Mouse (Mus musculus): Measurements from ENCODE around the gene Gtf2ird1.
"Not testable (repeated sequence)": the region's sequence is repeated elsewhere in the genome, so short reads cannot be mapped to it uniquely, and the experiment has no call there.

The Gtf2ird1 gene

DNA sequence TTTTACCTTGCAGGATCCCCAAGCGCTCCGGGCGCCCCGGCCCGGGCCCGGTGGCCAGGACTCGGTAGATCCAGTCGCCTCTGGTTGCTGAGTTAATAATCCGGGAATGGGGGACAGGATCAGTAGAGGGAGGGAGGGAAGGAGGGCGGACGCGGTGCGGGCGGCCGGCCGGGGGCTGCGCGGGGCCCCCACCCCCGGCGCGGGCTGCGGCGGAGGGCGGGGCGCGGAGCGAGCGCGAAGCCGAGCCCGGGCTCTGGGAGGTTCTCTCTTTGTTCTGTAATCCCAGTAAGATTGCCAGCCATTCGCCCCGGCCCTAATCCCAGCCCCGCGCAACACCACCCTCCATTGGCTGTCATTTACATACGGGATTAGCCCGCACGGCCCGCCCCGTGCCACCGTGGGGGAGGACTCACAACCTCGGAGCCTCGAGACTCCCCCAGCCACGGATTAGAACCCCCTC lies at the start of gene Gtf2ird1:
Gtf2ird1 (minus strand) TSS at position 214 of the 460 bp plus-strand sequence.
- DNase-seq: peak; percentile 46 to 66

DNA sequence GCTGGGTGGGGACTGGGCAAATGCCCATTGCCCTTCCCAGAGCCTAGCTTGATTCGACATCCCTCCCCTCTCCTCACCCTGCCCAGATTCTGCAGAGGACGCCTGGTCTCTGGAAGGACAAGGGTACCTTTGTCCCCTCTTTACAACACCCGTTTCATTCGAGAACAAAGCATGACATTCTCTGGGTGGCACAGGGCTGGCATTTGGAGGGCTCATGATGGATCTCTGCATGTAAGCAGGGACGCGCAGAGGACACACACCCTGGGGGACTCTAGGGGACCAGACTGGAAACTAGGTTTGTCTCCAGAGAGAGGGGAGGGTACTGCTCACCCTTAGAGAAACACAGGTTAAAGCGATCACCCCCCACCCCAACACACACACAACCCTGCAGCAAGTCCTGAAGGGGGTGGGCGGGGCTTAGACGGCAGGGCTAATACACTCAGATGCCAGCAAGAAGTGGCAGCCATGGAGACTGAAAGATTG lies 49.3 kb upstream of the Gtf2ird1 start:
- no peak for DNase-seq

DNA sequence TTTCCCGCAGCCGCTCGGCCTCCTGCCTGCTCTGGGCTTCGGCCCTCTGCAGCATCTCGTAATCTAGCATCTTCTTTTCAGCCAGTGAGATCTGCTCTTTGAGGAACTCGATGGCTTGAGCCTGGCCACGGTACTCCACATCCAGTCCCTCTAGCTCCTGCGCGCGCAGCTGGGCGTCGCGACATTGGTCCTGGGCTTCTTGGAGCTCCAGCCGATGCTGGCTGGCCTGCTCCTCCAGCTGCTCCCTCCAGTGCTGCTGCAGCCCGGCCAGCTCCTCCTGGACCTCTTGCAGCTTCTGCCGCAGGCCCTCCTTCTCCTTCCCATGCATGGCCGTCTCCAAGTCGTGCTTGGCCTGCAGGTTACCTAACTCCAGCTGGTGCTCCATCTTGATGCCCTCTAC lies 46.1 kb upstream of the Gtf2ird1 start:
- DNase-seq: no peak

DNA sequence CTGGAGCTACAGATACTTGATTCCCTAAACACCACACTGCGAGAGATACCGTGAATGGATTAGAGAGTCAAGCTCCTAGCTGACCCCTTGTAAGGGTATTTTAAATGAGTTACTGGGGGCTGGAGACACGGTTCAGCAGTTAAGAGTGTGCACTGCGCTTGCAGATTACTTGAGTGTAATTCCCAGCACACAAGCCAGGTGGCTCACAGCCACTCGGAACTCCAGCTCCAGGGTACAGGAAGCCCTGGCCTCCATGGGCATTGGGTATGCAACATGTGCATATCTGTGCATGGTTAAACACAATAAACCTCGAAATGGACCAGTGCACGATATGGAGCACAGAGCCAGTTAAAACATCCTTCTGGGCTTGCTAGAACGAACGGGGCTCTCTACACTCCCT lies 44.9 kb upstream of the Gtf2ird1 start:
- DNase-seq: no peak

DNA sequence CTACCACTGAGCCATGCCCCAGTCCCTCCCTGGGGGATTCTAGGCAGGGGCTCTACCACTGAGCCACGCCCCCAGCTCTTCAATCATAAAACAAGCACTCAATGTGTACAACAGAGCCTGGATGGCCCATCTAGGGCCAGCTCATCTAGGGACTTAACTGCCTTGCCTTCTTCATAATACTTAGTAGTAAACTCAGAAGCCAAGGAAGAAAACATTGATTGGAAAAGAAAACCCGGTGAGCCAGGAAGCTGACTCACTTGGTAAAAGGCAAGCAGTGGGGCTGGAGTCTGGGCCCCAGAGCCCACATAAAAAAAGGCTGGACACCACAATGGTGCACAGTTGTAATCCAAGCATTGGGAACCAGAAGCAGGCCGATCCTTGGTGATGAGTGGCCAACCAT lies 44.2 kb upstream of the Gtf2ird1 start:
- DNase-seq: no peak

DNA sequence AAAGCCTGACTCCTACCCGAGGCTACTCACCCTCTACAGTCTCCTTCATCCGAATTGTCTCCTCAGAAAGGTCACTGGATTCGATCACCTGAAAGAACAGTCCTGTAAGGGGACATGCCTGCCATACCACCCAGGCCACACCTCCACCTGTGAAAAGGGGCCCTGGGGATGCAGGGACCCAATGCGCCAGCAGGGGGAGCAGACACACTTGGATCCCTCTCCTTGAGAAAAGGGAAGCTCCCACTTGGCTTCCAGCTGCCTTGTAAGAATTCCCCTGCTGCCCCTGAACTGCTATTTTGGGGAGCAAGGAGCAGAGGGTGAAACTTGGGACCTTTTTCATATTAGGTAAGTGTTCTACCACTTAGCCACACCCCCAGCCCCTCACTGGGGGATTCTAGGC lies 43.5 kb upstream of the Gtf2ird1 start:
- DNase-seq: no peak

DNA sequence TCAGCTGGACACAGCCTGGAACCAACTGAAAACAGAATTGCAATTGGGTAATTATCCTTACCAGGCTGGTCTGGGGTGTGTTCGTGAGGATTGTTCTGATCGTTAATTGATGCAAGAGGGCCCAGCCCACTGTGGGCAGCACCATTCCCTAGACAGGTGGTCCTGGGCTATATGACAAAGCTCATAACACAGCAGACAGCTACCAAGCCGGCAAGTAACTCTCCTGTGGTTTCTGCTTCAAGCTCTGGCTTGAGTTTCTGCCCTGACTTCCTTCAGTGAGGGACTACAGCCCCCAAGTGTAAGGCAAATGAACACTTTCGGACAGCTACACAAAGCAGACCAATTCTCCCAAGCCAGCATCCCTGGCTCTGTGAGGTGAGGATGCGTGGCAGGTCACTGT lies 40.5 kb upstream of the Gtf2ird1 start:
- DNase-seq: no peak

DNA sequence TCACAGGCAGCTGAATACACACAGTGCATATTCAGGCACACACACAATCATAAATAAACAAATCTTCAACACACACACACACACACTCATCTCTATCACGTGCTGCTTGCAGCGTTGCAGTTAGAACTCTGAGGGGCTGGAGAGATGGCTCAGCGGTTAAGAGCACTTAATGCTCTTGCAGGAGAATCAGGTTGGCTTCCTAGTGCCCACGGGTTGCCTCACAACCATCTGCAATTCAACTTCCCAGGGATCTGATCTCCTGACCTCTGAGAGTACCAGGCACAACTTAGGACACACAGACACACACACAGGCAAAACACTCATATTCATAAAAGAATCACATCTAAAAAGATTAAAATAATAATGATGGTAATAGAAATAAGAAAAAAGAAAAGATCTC lies 39.3 kb upstream of the Gtf2ird1 start:
- no peak for DNase-seq

DNA sequence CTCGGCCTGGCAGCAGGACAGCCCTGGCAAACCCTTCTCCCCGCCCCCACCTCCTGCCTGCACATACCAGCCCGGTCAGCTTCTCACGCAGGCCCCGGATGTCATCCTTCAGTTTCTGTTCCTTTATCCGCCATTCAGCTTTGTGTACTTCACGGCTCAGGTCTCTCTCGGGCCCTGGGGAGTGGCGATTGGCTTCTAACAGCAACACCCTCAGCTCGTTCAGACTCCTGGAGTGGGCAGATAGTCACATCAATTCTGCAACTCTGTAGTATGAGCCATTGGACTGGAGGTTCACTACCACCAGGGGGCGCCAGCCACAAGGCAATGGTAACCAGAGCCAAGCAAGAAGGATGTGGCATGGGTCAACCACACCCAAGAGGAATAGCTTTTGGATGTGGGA lies 37.6 kb upstream of the Gtf2ird1 start:
- DNase-seq: peak; percentile 62 to 65

DNA sequence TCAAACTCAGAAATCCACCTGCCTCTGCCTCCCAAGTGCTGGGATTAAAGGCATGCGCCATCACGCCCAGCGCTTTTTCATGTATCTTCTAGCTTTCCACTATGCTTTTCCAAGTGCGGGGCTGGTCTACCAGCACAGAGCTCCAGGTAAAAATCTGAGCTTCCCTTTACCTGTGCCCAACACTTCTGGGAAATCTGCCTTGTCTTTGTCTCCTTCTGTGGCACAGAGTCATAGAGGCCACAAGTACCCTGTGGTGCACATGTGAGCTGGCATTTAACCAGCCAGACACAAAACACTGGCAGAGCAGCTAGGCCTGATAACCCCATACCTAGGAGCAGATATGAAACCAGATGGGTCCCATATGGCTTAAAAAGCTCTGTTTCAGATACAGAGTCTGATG lies 36.4 kb upstream of the Gtf2ird1 start:
- DNase-seq: no peak

DNA sequence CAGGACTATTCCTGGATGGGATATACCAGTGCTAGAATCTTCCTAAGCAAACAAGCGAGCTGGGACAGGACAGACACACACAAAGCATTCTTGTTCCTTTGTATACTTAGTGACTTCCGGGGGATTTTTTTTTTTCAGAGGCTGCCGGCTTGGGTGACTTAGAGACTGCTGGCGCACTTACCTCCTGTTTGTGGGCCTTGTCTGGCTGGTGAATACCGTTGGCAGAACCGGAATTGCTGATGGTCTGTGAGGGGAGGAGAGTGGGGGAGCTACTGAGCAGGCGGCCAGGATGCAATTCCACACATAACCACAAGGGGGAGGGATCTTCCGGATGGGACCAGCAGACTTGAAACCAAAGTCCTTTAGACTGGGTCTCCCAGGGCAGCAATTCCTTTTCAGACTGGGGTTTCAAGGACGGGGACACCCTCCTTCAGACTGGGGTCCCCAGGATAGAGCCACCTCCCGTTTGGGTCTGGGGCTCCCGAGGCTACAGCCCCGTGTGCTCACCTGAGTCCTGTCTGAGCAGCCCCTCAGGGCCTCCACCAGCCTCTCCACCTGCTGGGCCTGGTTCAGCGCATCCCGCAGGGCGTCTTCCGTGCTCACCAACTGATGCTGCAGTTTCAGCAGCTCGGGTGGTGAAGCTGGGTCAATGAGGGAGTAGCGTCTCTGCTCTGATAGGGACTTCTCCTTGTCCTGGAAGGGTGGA lies 35.3 kb upstream of the Gtf2ird1 start:
- peak; percentile 79 to 86 for DNase-seq

DNA sequence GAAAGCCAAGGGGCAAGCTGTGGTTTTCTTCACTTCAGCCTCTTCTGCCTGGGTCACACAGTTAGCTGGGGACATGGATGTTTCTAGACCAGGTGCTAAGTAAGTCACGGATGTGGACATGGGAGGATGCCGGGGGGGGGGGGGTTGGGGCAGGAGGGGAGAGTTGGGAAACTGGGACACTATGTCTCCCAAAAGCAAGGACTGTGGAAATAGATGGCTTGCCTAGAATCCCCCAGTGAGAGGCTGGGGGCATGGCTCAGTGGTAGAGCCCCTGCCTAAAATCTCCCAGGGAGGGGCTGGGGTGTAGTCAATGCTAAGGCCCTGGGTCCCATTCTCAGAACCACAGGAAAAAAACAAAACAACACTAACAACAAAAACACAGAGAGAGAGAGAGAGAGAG lies 34.7 kb upstream of the Gtf2ird1 start:
- DNase-seq: no peak

DNA sequence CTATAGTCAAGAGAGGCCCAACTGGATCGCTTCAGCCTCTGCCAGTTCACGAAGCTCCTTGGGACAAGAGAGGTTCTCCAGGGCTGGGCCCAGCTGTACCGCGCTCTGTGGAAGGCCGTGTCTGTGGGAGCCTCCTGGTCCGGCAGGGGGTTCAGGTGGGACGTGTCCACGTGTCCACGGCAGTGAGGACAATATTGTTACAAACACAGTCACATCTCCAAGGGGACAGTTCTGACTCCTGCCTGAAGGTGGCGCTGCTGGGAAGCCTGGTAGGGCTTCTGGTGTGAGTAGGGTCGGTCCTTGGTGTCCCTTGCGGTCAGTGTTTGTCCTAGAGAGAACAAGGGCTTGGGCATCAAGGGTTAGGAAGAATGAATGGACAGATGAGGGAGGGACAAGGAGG lies 33.9 kb upstream of the Gtf2ird1 start:
- DNase-seq: peak in 1 of 2 experiments; percentile 57

DNA sequence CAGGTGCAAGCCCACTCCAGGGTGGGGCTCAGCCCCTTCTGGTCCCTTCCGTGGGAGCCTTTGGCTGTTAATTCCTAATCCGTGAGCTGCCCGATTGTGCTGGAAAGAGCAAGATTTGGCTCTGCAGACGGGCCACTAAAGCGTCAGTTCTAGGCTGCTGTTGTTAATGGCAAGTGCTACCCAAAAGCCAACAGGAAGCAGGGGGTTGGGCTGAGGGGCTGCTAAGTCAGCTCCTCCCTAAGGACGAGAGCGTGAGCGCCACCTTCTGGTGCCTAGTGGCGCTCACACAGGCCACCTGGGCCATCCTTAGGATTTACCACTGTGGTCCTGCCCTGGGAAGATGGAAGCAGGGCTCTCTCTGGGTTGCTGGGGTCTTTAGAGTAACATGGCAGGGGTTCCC lies 33.1 kb upstream of the Gtf2ird1 start:
- peak; percentile 67 to 79 for DNase-seq

DNA sequence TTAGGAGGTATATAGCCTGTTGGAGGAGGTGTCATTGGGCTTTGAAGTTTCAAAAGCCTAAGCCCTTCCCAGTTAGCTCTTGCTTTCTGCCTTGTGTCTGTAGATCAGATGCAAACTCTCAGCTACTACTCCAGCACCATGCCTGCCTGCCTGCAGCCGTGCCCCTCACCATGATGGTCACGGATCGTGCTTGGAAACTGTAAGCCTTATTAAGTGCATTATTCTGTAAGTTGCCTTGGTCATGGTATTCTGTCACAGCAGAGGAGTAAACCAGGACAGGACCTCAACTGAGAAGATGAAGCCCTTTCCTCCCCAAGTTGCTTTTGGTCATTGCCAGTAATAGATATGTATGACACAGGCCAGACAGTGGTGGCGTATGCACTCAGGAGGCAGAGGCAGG lies 32.1 kb upstream of the Gtf2ird1 start:
- DNase-seq: no peak

DNA sequence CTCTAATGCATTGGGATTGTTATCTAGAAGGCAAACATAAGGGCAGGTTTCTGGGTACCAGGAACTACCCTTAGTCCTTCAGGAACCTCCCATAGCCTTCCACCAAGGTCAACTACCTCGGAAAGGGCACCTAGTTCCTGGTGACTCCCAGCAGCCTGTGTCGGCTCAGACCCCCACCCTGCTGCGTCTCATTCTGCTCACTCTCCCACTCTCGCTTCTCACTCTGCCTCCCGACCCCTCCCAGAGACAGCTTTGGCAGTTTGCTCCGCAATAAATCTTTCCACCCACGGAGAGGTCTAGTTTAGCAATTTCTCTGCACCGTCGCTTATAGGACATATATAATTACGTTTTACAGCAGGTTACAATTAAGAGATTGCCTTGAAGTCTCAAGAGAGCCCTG lies 31.5 kb upstream of the Gtf2ird1 start:
- DNase-seq: no peak

DNA sequence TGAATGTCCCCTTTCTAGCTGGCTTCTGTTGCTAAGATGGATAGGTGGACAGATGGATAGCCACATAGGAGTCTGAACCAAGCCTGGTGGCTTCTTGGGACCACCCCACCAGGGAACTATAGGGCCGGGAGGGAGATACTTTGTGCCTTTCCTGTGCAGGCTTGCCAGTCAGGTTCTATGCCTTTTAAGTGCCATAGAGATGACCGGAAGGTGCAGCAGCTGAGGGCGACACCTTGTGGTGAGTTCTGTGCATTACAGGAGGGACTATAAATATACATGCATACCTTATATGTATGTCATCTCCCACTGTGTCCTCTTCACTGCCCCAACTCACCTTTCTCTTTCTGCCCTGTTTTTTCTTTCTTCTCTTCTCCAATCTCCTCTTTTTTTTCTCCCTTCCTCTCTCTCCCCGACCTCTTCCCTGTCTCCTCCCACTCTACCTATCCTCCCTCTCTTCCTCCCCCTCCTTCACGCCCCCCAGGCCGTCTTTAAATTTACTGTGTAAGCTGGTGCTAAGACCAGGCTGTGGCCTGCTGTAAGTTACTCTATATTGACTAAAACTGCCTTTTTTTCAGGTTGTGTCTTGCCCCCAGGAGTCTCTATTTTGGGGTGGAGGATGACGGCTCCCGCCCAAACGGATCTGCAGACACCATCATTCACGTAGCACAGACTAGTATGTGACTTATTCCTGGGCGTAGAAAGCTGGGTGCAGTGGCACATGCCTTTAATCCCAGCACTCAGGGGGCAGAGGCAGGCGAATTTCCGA lies 29.6 kb upstream of the Gtf2ird1 start:
- peak in 1 of 2 experiments; percentile 39 for DNase-seq

DNA sequence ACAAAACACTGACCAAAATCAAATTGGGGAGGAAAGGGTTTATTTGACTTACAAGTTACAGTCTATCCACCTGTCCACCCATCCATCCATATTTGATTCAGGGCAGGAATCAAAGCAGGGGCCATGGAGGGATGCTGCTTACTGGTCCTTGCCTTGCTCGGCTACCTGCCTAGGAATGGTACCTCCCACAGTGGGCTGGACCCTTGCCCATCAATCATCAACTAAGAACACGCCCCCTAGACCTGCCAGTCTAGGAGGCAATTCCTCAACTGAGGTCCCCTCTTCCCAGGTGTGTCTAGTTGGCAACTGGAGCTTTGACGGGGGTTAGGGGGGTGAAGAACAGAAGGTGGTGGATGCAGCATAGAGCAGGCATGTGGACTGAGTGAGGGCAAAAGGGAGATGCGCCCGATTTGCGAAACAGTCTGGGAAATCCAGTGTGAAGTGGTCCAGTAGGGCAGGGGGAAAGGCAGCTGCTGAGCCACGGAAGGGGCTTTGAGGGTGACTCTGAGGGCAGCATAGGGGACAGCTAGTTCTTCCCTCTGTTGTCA lies 28.7 kb upstream of the Gtf2ird1 start:
- no peak for DNase-seq

DNA sequence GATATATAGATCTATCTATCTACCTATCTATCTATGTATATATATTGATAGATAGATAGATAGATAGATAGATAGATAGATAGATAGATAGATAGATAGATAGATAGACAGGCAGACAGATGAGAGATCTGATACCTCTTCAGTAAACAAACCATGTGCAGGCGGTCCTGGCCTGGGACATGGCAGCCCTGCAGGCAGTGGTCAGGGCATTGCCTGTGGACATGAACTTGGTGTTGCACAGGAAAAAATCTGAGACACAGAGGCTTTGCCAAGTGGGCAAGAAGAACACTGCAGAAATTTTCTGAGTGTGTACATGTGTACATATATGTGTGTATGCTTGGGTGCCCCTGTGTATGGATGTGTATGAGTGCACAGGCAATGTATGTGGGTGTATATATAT lies 26.8 kb upstream of the Gtf2ird1 start:
- no peak for DNase-seq

DNA sequence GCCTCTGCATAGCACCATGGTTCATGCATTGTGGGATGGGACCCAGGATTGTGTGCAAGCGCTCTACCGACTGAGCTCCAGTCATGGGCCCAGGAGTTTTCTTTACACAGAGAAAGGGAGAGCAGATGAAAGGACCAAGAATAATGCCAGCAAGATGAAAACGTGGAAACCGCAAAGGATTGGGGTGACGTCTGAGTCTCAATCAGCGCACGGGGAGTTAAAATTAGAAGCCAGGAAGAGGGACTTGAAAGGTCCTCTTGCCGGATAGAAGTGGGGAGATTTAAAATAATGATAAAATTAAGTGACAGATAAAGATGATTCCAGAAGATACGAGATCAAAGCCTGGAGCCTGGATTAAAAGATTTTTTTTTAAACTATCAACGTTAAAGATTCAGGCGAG lies 25.8 kb upstream of the Gtf2ird1 start:
- no peak for DNase-seq

DNA sequence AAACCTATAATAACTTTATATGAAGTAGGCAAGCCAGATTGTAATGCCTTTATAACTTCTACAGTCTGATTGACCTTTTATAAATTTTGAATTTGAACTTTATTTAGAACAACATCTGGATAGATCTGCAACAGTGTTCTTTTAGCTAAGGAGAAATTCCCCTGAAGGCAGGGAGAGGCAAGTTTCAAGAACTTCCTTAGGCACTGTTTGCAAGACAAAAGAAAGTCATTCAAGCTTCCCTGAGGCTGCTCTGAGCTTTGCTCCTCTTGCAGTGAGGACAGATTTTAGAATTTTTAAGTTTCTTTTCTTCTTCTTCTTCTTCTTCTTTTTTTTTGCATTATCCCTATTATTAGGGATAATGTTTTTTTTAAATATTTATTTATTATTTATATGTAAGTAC lies 22.4 kb upstream of the Gtf2ird1 start:
- DNase-seq: not testable (repeated sequence)

DNA sequence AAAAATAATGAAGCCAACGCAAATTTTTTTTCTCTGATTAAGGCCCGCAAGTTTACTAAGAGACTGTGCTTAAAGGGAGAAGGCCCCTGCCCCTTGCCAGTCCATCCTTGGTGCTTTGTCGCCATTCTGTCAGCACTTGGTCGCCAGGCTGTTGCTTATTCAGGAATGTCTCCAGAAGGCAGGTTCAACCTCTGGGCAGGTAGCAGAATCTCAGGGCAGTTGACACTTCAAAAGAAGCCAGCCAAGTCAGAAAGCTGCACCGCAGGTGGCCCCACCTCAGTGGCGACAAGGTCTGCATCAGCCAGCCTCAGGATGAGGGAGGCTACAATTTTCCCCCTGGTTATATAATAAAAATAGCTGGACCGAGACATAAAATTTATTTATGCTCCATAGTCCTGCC lies 19.2 kb upstream of the Gtf2ird1 start:
- not testable (repeated sequence) for DNase-seq

DNA sequence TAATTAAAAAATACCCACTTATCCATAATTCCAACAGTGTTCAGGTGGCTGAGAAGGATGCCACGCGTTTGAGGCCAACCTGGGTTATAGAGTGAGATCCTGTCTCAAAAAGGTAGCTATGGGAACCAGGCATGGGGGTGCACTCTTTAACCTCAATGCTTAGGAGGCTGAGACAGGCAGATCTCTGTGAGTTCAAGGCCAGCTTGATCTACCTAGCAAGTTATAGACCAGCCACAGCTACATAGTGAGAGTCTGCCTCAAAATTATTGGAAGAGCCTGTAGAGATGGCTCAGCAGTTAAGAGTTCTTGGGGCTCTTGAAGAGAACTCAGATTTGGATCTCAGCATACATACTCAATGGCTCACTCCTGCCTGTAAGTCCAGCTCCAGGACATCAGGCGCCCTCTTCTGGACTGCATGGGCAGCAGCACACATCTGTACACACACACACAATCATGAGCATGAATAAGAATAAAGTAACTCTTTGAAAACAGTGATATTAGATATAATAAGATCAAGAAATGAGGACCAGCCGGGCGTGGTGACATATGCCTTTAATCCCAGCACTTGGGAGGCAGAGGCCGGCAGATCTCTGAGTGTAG lies 18.6 kb upstream of the Gtf2ird1 start:
- DNase-seq: no peak

DNA sequence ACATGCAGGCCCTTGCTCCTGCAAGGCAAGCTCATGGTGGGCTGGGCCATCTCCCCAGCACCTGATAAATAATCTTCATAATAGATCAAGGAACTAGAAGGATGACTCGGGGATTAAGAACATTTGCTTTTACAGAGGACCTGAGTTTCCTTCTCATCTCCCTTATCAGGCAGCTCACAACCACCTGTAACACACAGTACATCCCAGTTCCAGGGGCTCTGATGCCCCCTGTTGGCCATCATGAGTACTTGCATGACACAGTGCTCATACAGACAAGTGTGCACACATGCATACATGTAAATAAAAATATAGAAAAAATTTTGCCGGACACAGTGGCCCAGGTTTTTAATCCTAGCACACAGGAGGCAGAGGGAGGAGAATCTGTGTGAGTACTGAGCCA lies 17.4 kb upstream of the Gtf2ird1 start:
- DNase-seq: no peak
